Mouse (Mus musculus) naive thymus-derived CD4-positive, alpha-beta T cell, adult 5 months (primary cell): ENCODE measurements around the gene Chad. TPM values are rescaled to one million over a fixed set of nuclear protein-coding genes. Genes with fewer than 3 reads are reported as not detected.

ENCODE experiments used
- polyA plus RNA-seq: library from polyadenylated mRNA; unstranded; fragments of 100-300 nt; shearing (Covaris generic); gene quantifications from one replicate; pipeline ENCODE4 v1.2.1, GENCODE M21; 2017

Gene Chad
- polyA plus RNA-seq, result not detected

DNA sequence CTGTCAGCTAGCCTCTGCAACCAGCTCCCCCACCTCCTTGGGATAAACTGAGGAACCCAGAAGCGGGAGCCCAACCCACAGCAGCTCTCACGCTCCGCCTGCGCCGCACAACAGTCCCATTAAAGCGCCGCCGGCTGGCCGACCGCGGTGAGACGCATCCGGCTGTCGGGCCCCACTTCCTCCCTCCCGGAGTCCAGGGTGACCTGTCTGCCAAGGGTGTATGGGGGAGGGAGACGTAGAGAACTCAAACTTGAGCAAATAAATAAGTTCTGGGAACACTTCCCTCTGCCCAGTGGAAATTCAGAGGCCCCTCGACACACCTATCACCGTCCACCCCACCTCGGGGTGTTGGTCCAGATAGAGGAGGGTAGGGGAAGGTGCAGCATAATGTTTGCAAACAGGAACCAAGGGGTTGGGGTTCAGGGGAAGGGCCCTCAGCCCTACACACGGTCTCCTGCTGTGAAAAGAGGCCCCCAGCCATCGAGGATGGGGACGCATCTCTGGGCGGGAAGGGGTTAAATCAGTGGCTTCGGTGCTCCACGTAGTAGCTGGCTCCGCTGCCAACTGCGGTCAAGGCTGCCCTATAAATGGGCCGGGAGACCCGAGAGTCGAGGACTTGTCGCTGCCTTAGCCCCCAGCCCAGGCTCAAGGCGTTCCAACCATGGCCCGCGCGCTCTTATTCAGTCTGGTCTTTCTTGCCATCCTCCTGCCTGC lies at the start of gene Chad:
Chad (plus strand) TSS at position 611 of the 714 bp plus-strand sequence.

GRCm38 (mm10) chr11:94521219-94521843 lies 43.5 kb upstream of the Chad start, which contains the start of gene Mycbpap:
TSS of gene Mycbpap (minus strand) at chr11:94521742.

GRCm38 (mm10) chr11:94548888-94549690 lies 15.8 kb upstream of the Chad start, which contains the start of gene Rsad1:
TSS of gene Rsad1 (minus strand) at chr11:94549255.

DNA sequence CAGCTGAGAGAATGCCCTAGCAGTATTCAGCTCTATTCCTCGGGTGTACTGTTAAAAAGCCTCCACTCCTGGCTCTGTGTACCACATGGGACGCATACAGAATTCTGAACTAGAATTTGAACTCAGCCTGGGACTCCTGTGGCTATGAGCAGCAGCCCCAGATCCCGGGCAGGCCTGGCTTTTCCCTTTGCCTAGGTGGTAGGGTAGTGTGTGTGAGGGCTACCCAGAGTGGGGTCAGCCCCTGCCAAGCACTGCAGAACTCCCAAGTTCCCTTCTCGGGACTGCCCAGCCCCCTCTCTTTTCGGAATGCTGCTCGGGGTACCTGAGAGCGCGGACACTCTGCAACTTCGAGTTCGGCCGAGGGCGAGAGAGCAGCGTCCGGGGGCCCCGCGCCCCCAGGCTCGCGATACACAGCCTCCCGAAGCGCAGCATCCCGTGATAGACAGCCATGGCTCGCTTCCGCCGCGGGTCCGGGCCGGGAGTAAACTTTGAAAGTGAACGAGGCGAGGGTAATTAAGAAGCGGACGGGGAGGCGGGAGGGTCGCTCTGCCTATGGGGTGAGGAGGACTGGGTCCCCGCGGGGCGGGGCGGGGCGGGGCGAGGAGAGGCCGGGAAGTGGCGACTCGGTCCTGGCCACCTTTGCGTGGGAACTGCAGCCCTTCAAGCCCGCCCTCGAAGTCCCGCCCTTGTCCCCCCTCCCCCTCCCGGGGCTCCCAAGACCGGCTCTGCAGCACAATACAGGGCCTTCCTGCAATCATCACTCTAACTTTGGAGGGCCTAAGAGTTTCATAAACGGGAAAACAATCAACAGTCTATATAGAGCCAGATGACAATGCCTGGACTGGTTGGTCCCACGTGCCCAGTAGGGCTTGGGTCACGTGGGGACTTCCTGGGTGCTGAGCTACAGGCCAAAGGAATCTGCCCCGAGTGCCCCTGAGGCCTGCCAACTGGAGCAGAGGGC lies 36.8 kb downstream of the Chad start, which contains the start of gene Acsf2:
Acsf2 (minus strand) TSS at position 551 of the 961 bp plus-strand sequence.

Other genes starting within 250 kb of the Chad start
- gene Luc7l3, start 243.1 kb upstream of the Chad start, polyA plus RNA-seq, result 80.1 TPM
- gene Ankrd40, start 237.0 kb upstream of the Chad start, polyA plus RNA-seq, result 37.6 TPM
- not detected for gene Abcc3, start 172.1 kb upstream of the Chad start, polyA plus RNA-seq
- 0.04 TPM for gene Cacna1g, start 90.8 kb upstream of the Chad start, polyA plus RNA-seq
- not detected for gene Spata20, start 78.9 kb upstream of the Chad start, polyA plus RNA-seq
- not detected for gene Epn3, start 65.1 kb upstream of the Chad start, polyA plus RNA-seq
- gene Mycbpap, start 43.3 kb upstream of the Chad start, polyA plus RNA-seq, result not detected
- 2.2 TPM for gene Rsad1, start 15.8 kb upstream of the Chad start, polyA plus RNA-seq
- gene Acsf2, start 36.8 kb downstream of the Chad start, polyA plus RNA-seq, result 6.8 TPM
- gene Lrrc59, start 64.7 kb downstream of the Chad start, polyA plus RNA-seq, result 66.0 TPM
- gene Mrpl27, start 88.7 kb downstream of the Chad start, polyA plus RNA-seq, result 21.9 TPM
- gene Eme1, start 88.9 kb downstream of the Chad start, polyA plus RNA-seq, result 0.40 TPM
- 54.8 TPM for gene Xylt2, start 112.5 kb downstream of the Chad start, polyA plus RNA-seq
- not detected for gene Gm11541, start 139.5 kb downstream of the Chad start, polyA plus RNA-seq
- gene Cdc34b, start 176.7 kb downstream of the Chad start, polyA plus RNA-seq, result not detected
- gene Tmem92, start 217.7 kb downstream of the Chad start, polyA plus RNA-seq, result not detected